Comparison of ENCODE assay signal across 17 mouse cellular contexts in genomic region chr4:62733938-62734337, GRCm38 (mm10).
A peak's percentile ranks its signal among the peaks of the same experiment; 100 is the strongest.
DNase-seq lines count a peak whose midpoint lies in the region; ATAC-seq and TF ChIP-seq lines count a peak whose summit lies in the region.
"Had no signal": no experiment of that assay in that cellular context is flagged by ENCODE, and none has a peak within 500 bp of the region (broad histone marks: within the 10 kb centered on the region; RNA-seq: fewer than 3 reads in every experiment).

No protein-coding gene starts in this region.

- H3K4me2 ChIP-seq in heart, embryonic 15.5 days, result no peak overlapping the region
- H3K4me2 ChIP-seq in lung, embryonic 14.5 days, result no peak overlapping the region
- H3K4me2 ChIP-seq in stomach, embryonic 15.5 days, result no peak overlapping the region
- H3K4me2 ChIP-seq: embryonic facial prominence, embryonic 12.5 days; forebrain, embryonic 13.5 days; midbrain, embryonic 11.5 days had no signal

- TF ChIP-seq CTCF in lung, embryonic 14.5 days (IDR thresholded peaks at IDR 0.05; ENCODE audit: low read depth), result no peak

- no peaks in the 10 kb centered on the region for H3K27me3 ChIP-seq in heart, embryonic 15.5 days
- H3K27me3 ChIP-seq in lung, embryonic 14.5 days (ENCODE audit: insufficient read depth, low read length), result no peaks in the 10 kb centered on the region
- no peaks in the 10 kb centered on the region for H3K27me3 ChIP-seq in stomach, embryonic 15.5 days (replicated peaks)
- H3K27me3 ChIP-seq: CH12.LX; embryonic facial prominence, embryonic 12.5 days; forebrain, embryonic 13.5 days had no signal

- no peaks in the 10 kb centered on the region for H3K9me3 ChIP-seq in heart, embryonic 15.5 days (replicated peaks)
- H3K9me3 ChIP-seq in lung, embryonic 14.5 days (ENCODE audit: low read depth, low read length), result no peaks in the 10 kb centered on the region
- no peaks in the 10 kb centered on the region for H3K9me3 ChIP-seq in stomach, embryonic 15.5 days
- H3K9me3 ChIP-seq: embryonic facial prominence, embryonic 12.5 days; forebrain, embryonic 13.5 days had no signal

- 20% methylated on average over 3 of the region's 4 CpGs for WGBS in heart, embryonic 15.5 days
- 49% methylated on average over 4 of the region's 4 CpGs for WGBS in lung, embryonic 14.5 days
- 71% methylated on average over 3 of the region's 4 CpGs for WGBS in stomach, embryonic 15.5 days

- DNase-seq in adrenal gland, adult 2 months, result peak; percentile 40
- DNase-seq in adrenal gland, postnatal 4 days (ENCODE audit: low spot score in 2 of 2), result no peak
- DNase-seq in heart, postnatal 25 days (ENCODE audit: low spot score), result no peak
- DNase-seq in lung, embryonic 14.5 days, result no peak
- no peak for DNase-seq in lung, postnatal 10 days
- DNase-seq in thymus, postnatal 4 days, result no peak
- DNase-seq: cerebellum, postnatal 14 days; right cerebral cortex, postnatal 14 days had no signal

- H3K4me1 ChIP-seq in heart, embryonic 15.5 days (replicated peaks), result peaks cover 83% of the 10 kb centered on the region
- peaks cover 46% of the 10 kb centered on the region for H3K4me1 ChIP-seq in lung, embryonic 14.5 days (ENCODE audit: insufficient read depth)
- peaks cover 52% of the 10 kb centered on the region for H3K4me1 ChIP-seq in stomach, embryonic 15.5 days

- peak overlapping the region; percentile 88 for H3K27ac ChIP-seq in heart, embryonic 15.5 days
- peak overlapping the region; percentile 25; the same call in 1 of the 2 replicates for H3K27ac ChIP-seq in lung, embryonic 14.5 days (ENCODE audit: low read depth)
- H3K27ac ChIP-seq in stomach, embryonic 15.5 days, result peak overlapping the region; percentile 87; the same call in 1 of the 2 replicates
- H3K27ac ChIP-seq: forebrain, embryonic 13.5 days; hindbrain, postnatal 0 days; left cerebral cortex, adult 2 months; liver, embryonic 14.5 days had no signal

- no peaks in the 10 kb centered on the region for H3K36me3 ChIP-seq in heart, embryonic 15.5 days
- H3K36me3 ChIP-seq in lung, embryonic 14.5 days (ENCODE audit: insufficient read depth), result no peaks in the 10 kb centered on the region
- no peaks in the 10 kb centered on the region for H3K36me3 ChIP-seq in stomach, embryonic 15.5 days
- H3K36me3 ChIP-seq: embryonic facial prominence, embryonic 12.5 days had no signal

- no peak for ATAC-seq in heart, embryonic 15.5 days (replicated peaks; ENCODE audit: insufficient number of reproducible peaks, insufficient read depth, low FRiP score, low read depth)
- ATAC-seq in lung, embryonic 14.5 days (ENCODE audit: insufficient read depth), result no peak
- no peak for ATAC-seq in stomach, embryonic 15.5 days (ENCODE audit: insufficient read depth, low FRiP score, low read depth)
- ATAC-seq: forebrain, embryonic 13.5 days; hindbrain, postnatal 0 days had no signal

- intact Hi-C loops in heart, postnatal 25 days (cut with DNase I), result no loop called here

- no peak overlapping the region for H3K4me3 ChIP-seq in heart, embryonic 15.5 days
- H3K4me3 ChIP-seq in lung, embryonic 14.5 days (ENCODE audit: low read depth, low read length), result no peak overlapping the region
- no peak overlapping the region for H3K4me3 ChIP-seq in stomach, embryonic 15.5 days (replicated peaks)
- H3K4me3 ChIP-seq: embryonic facial prominence, embryonic 12.5 days; forebrain, embryonic 13.5 days; left cerebral cortex, adult 2 months had no signal

- H3K9ac ChIP-seq in heart, embryonic 15.5 days, result no peak overlapping the region
- no peak overlapping the region for H3K9ac ChIP-seq in lung, embryonic 14.5 days
- no peak overlapping the region for H3K9ac ChIP-seq in stomach, embryonic 15.5 days
- H3K9ac ChIP-seq: embryonic facial prominence, embryonic 12.5 days; forebrain, embryonic 13.5 days; liver, embryonic 14.5 days had no signal

Comparison
In these comparisons a context has a peak if more than half of its experiments do, and no peak if none do; other contexts are left out.
1. H3K27ac ChIP-seq: peak in every context shown above with its lines; median percentile 88 in heart, embryonic 15.5 days; 87 in stomach, embryonic 15.5 days; 25 in lung, embryonic 14.5 days.